Mouse (Mus musculus) limb, embryonic 12.5 days (tissue): ENCODE measurements around the gene Otos. TPM values are rescaled to one million over a fixed set of nuclear protein-coding genes. Genes with fewer than 3 reads are reported as not detected.

Source experiments
- ATAC-seq: fragments of 200-750 bp; cut with Nextera tagmentation; 2 replicates; pipeline ENCODE4 v1.8.0; 2017; ENCODE audit warnings: low read depth, moderate TSS enrichment; ENCODE audit not compliant: insufficient number of reproducible peaks, insufficient read depth, low FRiP score, low TSS enrichment
- H3K27ac ChIP-seq: fragments of 300-500 bp; sonication (generic); 2 replicates; pipeline ENCODE4 v1.5.1; 2016; ENCODE audit warnings: mild to moderate bottlenecking, moderate library complexity
- H3K27me3 ChIP-seq: fragments of 300-500 bp; sonication (generic); 2 replicates; pipeline ENCODE4 v1.6.1; 2016; ENCODE audit warnings: mild to moderate bottlenecking, moderate library complexity
- H3K36me3 ChIP-seq: fragments of 300-500 bp; sonication (generic); 2 replicates; pipeline ENCODE4 v1.6.1; 2016; ENCODE audit warnings: mild to moderate bottlenecking, moderate library complexity
- H3K4me1 ChIP-seq: fragments of 300-500 bp; sonication (generic); replicated peaks from 2 replicates; pipeline ENCODE4 v1.6.1; 2016
- H3K4me2 ChIP-seq: fragments of 300-500 bp; sonication (generic); 2 replicates; pipeline ENCODE4 v1.6.1; 2016; ENCODE audit warnings: mild to moderate bottlenecking, moderate library complexity
- H3K4me3 ChIP-seq: fragments of 300-500 bp; sonication (generic); replicated peaks from 2 replicates; pipeline ENCODE4 v1.5.1; 2016; ENCODE audit warnings: mild to moderate bottlenecking
- H3K9ac ChIP-seq: fragments of 300-500 bp; sonication (generic); replicated peaks from 2 replicates; pipeline ENCODE4 v1.6.1; 2016; ENCODE audit warnings: mild to moderate bottlenecking, moderate library complexity
- H3K9me3 ChIP-seq: fragments of 300-500 bp; sonication (generic); 2 replicates; pipeline ENCODE4 v1.6.1; 2016; ENCODE audit warnings: mild to moderate bottlenecking, moderate library complexity
- WGBS: fragments of 180-500 bp; shearing (Covaris S2); methylation state at CpG from one replicate; pipeline ENCODE4 v1.1.7; 2016; 5-methylcytosine and 5-hydroxymethylcytosine counted together
- polyA plus RNA-seq: library from polyadenylated mRNA; unstranded; fragments of >200 nt; fragmentation: Nextera tagmentation; extraction: Ambion mirVana; gene quantifications from 2 replicates; pipeline ENCODE4 v1.2.1, GENCODE M21; 2016

Gene Otos
- polyA plus RNA-seq, 1 experiment from 2014 or later = not detected

DNA sequence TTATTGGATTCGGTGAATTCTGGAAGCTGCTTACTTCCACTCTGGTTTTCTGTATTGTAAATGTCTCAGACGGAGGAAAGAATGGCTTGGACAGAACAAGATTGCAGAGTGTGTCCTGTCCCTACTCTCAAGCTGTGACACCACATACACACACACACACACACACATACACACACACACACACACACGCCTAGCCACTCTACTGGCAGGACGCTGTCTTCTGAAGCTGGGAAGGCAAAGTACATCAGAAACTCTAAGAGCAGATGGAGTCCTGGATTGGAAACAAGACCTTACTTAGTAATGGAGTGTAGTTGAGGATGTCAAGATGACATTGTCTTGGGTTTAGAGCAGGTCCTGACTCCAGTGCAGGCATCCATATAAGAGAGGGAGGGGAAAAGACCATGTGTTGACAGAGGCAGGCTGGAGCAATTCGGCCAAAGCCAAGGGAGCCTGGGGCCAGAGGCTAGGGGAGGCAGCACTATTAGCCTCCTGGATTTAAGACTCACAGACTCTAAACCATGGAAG lies 24.7 kb upstream of the Otos start:
- 79% methylated on average over 5 of the region's 5 CpGs for WGBS
- no peak overlapping the region for H3K9ac ChIP-seq
- H3K4me2 ChIP-seq = no peak overlapping the region
- 0 out of 2 replicates have a peak, but pooled peaks cover 6% of the 10 kb centered on the region for H3K4me1 ChIP-seq
- no peak overlapping the region for H3K27ac ChIP-seq
- H3K27me3 ChIP-seq = 0 out of 2 replicates have a peak, but pooled peaks cover 2% of the 10 kb centered on the region
- ATAC-seq = no peak
- H3K36me3 ChIP-seq = no peaks in the 10 kb centered on the region
- H3K9me3 ChIP-seq = no peaks in the 10 kb centered on the region
- no peak overlapping the region for H3K4me3 ChIP-seq

DNA sequence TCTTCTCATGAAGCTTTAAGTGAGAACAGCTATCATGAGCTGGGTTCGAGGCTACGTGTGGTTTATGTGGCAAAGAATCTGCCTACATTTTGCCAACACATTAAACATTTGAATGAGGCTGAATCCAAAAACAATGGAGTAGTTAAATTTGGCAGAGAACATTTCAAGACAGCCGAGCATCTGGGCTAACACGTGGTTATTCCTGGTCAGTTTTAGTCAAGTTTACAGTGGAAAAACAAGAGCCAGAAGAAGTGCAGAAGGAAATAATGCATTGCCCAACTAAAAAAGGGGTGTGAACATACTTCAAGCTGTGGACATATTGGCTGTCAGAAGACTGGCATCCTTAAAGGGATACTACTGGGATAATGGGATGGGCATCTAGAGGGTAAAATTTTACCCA lies 22.7 kb upstream of the Otos start:
- Histone ChIP-seq H3K9ac (no peak overlapping the region), H3K4me3 (no peak overlapping the region), H3K4me2 (no peak overlapping the region), H3K27ac (no peak overlapping the region), H3K4me1 (0 out of 2 replicates have a peak, but pooled peaks cover 6% of the 10 kb centered on the region), H3K36me3 (no peaks in the 10 kb centered on the region), H3K9me3 (no peaks in the 10 kb centered on the region), H3K27me3 (0 out of 2 replicates have a peak, but pooled peaks cover 2% of the 10 kb centered on the region)
- WGBS = 88% methylated on average over 4 of the region's 4 CpGs
- no peak for ATAC-seq

DNA sequence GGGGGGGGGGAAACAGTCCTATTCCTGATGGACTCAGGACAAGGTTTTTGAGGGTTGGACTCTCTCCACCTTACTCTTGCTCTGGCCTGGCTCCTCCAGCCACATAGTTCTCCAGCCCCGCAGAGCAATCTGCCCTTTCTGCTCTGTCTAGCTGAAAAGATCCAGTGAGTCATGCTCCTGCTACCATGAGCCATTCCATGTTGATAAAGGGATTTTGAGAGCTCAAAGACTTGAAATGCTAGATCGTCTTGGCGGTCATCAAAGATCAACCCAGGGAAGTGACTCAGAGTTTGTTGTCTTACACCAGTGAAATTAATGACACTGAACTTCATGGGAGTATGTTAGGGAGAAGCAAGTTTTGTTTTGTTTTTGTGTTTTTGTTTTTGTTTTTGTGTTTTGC lies 20.8 kb upstream of the Otos start:
- WGBS = 92% methylated on average over 3 of the region's 3 CpGs
- no peak for ATAC-seq

DNA sequence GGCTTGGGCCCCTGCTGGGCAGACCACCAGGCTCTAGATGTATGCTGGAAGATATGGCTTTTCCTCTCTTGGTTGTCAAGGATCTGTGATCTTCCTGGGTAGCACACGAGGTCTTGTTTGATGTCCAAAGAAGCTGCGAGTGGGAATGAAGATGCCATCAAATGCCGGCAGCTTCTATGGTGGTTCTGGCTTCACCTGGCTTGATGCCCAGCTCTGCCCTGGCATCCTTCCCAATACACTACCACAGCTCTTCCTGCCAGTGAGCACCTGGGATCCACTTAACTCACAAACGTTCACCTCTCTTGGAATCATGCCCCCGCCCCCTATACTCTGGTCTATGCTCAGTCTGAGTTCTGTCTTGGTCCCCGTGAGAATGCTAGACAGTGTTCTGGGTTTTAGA lies 18.5 kb upstream of the Otos start:
- Histone ChIP-seq H3K4me1 (peaks cover 6% of the 10 kb centered on the region; the same call in 1 of the 2 replicates), H3K27me3 (no peaks in the 10 kb centered on the region), H3K36me3 (no peaks in the 10 kb centered on the region), H3K9me3 (no peaks in the 10 kb centered on the region), H3K4me2 (no peak overlapping the region), H3K4me3 (no peak overlapping the region), H3K27ac (no peak overlapping the region), H3K9ac (no peak overlapping the region)
- WGBS = 79% methylated on average over 6 of the region's 6 CpGs
- no peak for ATAC-seq

More for the DNA sequence above, 20.8 kb upstream of the Otos start:
- Histone ChIP-seq H3K4me2 (no peak overlapping the region), H3K36me3 (no peaks in the 10 kb centered on the region), H3K4me1 (peaks cover 12% of the 10 kb centered on the region; the same call in 1 of the 2 replicates), H3K27ac (no peak overlapping the region), H3K27me3 (no peaks in the 10 kb centered on the region), H3K4me3 (no peak overlapping the region), H3K9me3 (no peaks in the 10 kb centered on the region), H3K9ac (no peak overlapping the region)

DNA sequence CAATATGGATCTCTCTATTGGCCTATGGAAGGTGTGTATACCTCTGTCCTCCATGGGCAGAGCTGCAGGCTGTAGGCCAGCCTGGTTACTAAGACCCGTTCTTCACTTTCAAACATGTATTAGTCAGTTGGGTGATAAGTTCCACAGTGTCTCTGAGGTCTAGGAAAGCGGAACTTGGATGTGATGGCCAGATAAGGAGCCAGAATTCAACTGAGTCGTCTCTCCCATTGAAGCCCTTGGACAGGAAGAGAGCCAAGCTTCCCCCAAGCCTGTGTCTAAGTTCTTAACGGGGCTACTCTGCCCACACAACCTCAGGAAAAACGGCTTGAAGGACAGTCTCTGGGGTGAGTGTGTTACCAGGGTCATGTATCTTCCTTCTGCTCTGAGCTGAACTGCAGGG lies 10.8 kb upstream of the Otos start:
- Histone ChIP-seq H3K9me3 (no peaks in the 10 kb centered on the region), H3K9ac (no peak overlapping the region), H3K4me2 (no peak overlapping the region), H3K27me3 (no peaks in the 10 kb centered on the region), H3K4me1 (no peaks in the 10 kb centered on the region), H3K36me3 (no peaks in the 10 kb centered on the region), H3K4me3 (no peak overlapping the region), H3K27ac (no peak overlapping the region)
- no peak for ATAC-seq
- WGBS = 71% methylated on average over 5 of the region's 5 CpGs

DNA sequence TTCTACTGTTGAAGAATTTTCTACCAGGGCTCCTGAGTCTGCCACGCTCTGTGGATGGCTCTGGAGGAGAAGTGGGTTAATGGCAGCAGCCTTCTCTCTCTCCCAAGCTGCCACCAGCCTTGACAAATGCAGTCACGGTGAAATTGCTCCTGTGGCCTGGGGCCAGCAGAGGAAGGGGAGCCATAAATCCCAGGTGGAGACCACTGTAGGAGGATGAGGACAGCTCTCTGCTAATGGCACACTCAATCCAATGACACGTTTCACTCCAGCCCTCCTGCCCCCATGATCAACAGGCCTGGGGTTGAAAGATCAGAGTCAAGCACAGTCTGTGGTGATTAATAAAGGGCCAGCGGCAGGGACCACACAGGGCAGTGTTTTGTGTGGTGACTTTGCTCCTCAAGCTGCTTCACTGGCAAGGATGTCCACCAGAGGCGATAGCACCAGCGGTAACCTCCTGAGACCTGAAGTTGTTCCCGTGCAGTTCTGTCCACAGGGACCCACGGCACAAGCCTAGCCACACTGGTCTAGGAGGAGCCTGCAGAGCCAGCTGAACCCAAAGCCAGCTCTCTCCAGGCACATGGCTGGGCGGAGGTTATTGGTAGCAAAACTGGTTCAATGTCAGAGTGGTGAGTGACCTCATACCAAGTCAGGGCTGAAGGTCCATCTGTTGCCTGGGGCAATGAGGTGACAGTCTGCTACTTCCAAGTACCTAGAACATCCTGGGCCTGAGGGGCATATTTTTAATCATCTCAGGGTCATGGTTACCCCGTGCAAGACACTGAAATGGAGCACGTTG lies 8.6 kb upstream of the Otos start:
- Histone ChIP-seq H3K4me3 (no peak overlapping the region), H3K27ac (no peak overlapping the region), H3K9ac (no peak overlapping the region), H3K9me3 (no peaks in the 10 kb centered on the region), H3K36me3 (no peaks in the 10 kb centered on the region), H3K4me2 (no peak overlapping the region), H3K4me1 (no peaks in the 10 kb centered on the region), H3K27me3 (no peaks in the 10 kb centered on the region)
- no peak for ATAC-seq
- 60% methylated on average over 11 of the region's 11 CpGs for WGBS

DNA sequence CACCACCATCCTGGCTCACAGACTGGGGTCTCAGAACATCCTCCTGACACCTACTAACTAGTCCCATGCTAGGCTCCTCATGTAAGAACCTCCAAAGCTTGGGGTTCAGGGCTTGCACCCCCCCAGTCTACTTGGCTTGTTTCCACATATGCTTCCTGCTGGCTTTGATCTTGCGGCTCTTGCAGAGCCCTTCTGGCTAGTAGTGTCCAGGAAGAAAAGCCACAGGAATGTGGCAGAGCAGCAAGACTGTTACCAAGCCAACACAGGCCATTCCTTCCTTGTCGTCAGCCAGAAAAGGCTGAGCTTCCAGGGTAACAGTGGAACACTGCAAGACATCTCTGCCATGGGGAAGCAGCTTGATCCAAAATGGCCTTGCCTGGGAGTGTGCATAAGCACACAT lies 6.0 kb upstream of the Otos start:
- no peaks in the 10 kb centered on the region for H3K4me1 ChIP-seq
- no peaks in the 10 kb centered on the region for H3K36me3 ChIP-seq
- H3K4me3 ChIP-seq = no peak overlapping the region
- H3K4me2 ChIP-seq = no peak overlapping the region
- no peak overlapping the region for H3K27ac ChIP-seq
- ATAC-seq = no peak
- no peaks in the 10 kb centered on the region for H3K9me3 ChIP-seq
- WGBS = 79% methylated on average over 2 of the region's 2 CpGs
- 0 out of 2 replicates have a peak, but pooled peaks cover 3% of the 10 kb centered on the region for H3K27me3 ChIP-seq
- H3K9ac ChIP-seq = no peak overlapping the region

DNA sequence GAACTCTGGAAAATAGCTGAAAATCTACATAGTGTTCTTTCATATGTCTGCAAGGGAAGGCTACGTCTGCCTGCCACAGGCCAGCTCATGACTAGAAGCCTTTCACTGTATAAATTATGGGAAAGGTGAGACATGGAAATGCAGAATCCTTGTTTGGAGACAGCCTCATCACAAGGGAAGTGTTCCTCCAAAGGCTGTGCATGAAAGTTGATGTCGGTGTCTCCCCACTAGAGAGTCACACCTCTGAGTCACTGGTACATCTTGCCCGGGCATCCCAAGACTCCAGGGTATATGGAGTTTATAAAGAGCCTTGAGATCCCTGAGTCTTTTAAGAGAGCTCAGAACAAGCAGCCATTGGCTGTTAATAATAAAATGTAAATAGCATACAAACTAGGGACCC lies 4.5 kb upstream of the Otos start:
- 90% methylated on average over 3 of the region's 3 CpGs for WGBS
- H3K27me3 ChIP-seq = peaks cover 3% of the 10 kb centered on the region; the same call in 1 of the 2 replicates
- H3K36me3 ChIP-seq = no peaks in the 10 kb centered on the region
- H3K27ac ChIP-seq = no peak overlapping the region
- no peaks in the 10 kb centered on the region for H3K9me3 ChIP-seq
- H3K4me2 ChIP-seq = no peak overlapping the region
- no peak for ATAC-seq
- H3K9ac ChIP-seq = no peak overlapping the region
- peaks cover 2% of the 10 kb centered on the region; the same call in 1 of the 2 replicates for H3K4me1 ChIP-seq
- H3K4me3 ChIP-seq = no peak overlapping the region

DNA sequence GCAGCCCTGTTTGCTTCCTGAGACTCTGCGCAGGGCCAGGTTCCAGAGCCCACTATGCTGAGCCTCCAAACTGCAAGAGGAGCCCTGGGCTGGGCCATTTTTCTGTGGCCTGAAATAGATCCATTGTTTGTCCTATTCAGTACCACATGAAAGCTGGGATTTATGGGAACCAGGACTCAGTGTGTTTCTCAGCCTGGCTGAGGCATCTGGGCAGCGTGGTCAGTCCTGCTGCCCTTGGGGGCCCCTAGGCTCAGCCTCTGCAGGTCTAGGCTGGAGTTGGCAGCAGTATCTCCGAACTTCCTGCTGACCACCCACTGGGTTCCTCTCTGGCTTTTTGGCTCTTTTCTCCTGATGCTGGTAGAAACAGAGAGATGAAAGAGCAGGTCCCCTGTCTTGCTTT lies 2.8 kb upstream of the Otos start:
- peaks cover 5% of the 10 kb centered on the region; the same call in 1 of the 2 replicates for H3K4me1 ChIP-seq
- H3K27me3 ChIP-seq = peaks cover 3% of the 10 kb centered on the region; the same call in 1 of the 2 replicates
- no peak overlapping the region for H3K4me2 ChIP-seq
- H3K27ac ChIP-seq = no peak overlapping the region
- ATAC-seq = no peak
- no peak overlapping the region for H3K4me3 ChIP-seq
- H3K9me3 ChIP-seq = no peaks in the 10 kb centered on the region
- no peaks in the 10 kb centered on the region for H3K36me3 ChIP-seq
- 76% methylated on average over 3 of the region's 3 CpGs for WGBS
- H3K9ac ChIP-seq = no peak overlapping the region

DNA sequence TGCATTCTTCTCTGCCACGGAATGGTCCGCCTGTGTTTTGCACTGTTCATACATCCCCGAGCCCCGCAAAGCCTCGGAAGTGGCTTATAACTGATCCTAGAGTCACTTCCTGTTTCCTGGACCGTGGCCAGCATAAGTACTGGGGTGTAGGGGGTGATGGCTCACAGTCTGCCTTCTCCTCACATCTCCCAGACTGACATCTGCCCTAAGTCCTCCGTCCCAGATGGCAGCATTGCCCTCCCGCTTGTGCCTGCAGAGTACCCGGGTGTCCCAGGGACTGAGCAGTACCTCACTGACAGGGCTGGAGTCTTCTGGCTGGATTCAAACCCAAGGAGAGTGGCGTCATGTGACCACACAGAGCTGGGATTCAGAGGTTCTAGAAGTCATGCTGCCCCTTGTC lies 444 bp downstream of the Otos start:
- H3K27ac ChIP-seq = no peak overlapping the region
- H3K4me1 ChIP-seq = peaks cover 5% of the 10 kb centered on the region; the same call in 1 of the 2 replicates
- H3K27me3 ChIP-seq = peaks cover 6% of the 10 kb centered on the region
- H3K9ac ChIP-seq = 0 out of 2 replicates have a peak overlapping the region, but pooled peaks have one; percentile 8
- H3K4me2 ChIP-seq = peak overlapping the region; percentile 20; the same call in 1 of the 2 replicates
- 45% methylated on average over 10 of the region's 10 CpGs for WGBS
- no peak overlapping the region for H3K4me3 ChIP-seq
- no peak for ATAC-seq
- H3K9me3 ChIP-seq = no peaks in the 10 kb centered on the region
- H3K36me3 ChIP-seq = no peaks in the 10 kb centered on the region

DNA sequence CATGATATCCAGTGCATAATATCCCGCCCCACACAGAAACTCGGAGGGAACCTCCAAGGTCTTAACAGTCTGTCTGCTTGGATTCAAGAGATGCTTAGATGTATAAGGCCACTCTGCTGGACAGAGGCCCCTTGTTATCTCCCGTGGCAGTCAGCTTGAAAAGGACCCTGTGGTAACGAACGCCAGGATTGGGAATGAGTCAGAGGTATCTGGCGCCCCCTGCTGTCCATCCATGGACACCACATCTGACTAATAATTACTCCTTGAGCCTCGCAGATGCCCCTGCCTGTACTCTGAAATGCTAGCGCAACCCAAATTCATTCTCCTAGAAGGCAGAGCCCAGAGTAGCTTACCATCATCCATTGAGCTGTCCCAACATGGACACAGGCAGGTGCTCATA lies 889 bp downstream of the Otos start:
- H3K36me3 ChIP-seq = no peaks in the 10 kb centered on the region
- no peak overlapping the region for H3K4me3 ChIP-seq
- H3K27me3 ChIP-seq = peaks cover 6% of the 10 kb centered on the region
- 0 out of 2 replicates have a peak overlapping the region, but pooled peaks have one; percentile 8 for H3K9ac ChIP-seq
- no peak overlapping the region for H3K27ac ChIP-seq
- no peaks in the 10 kb centered on the region for H3K9me3 ChIP-seq
- H3K4me2 ChIP-seq = peak overlapping the region; percentile 20; the same call in 1 of the 2 replicates
- H3K4me1 ChIP-seq = peaks cover 5% of the 10 kb centered on the region; the same call in 1 of the 2 replicates
- 11% methylated on average over 8 of the region's 8 CpGs for WGBS
- no peak for ATAC-seq
